In genomic region chr2:121170980-121171742, GRCm38 (mm10) we compare ENCODE assay signal across 7 mouse cellular contexts. TPM values are rescaled to one million over a fixed set of nuclear protein-coding genes. Genes with fewer than 3 reads are reported as not detected.
DNase-seq lines count a peak whose midpoint lies in the region; ATAC-seq lines count a peak whose summit lies in the region.

Zscan29 (minus strand) TSS chr2:121171125.

- H3K4me2 ChIP-seq in midbrain, embryonic 13.5 days (replicated peaks): peak within 1 kb of the TSS; percentile 89

- DNase-seq in adrenal gland, adult 8-10 months: peak; percentile 81
- DNase-seq in embryo, embryonic 9.5 days (ENCODE audit: extremely low spot score): peak; percentile 88
- DNase-seq in kidney, adult 11 months: peak; percentile 84
- peak; percentile 93 for DNase-seq in limb, embryonic 10.5 days (ENCODE audit: low spot score)
- DNase-seq in spleen, adult 12 weeks (ENCODE audit: low spot score): peak; percentile 81

- peak within 1 kb of the TSS; percentile 73 for H3K9ac ChIP-seq in midbrain, embryonic 13.5 days (replicated peaks)

- H3K4me3 ChIP-seq in limb, embryonic 10.5 days: peak within 1 kb of the TSS; percentile 78
- peak within 1 kb of the TSS; percentile 59 for H3K4me3 ChIP-seq in midbrain, embryonic 13.5 days (replicated peaks)

- peak; percentile 81 for ATAC-seq in granulocyte monocyte progenitor cell, adult 5-6 weeks (replicated peaks; ENCODE audit: poor library complexity, severe bottlenecking)
- ATAC-seq in midbrain, embryonic 13.5 days: peak; percentile 96

- no peaks in the 10 kb centered on the region for H3K27me3 ChIP-seq in limb, embryonic 10.5 days (ENCODE audit: low read depth, poor library complexity, severe bottlenecking)
- H3K27me3 ChIP-seq in midbrain, embryonic 13.5 days: no peaks in the 10 kb centered on the region

- H3K4me1 ChIP-seq in limb, embryonic 10.5 days: peaks cover 23% of the 10 kb centered on the region
- H3K4me1 ChIP-seq in midbrain, embryonic 13.5 days (replicated peaks): peaks cover 39% of the 10 kb centered on the region

- WGBS in limb, embryonic 10.5 days: under 1% methylated on average over 66 of the region's 66 CpGs
- WGBS in midbrain, embryonic 13.5 days: under 1% methylated on average over 66 of the region's 66 CpGs

- H3K27ac ChIP-seq in limb, embryonic 10.5 days: peak within 1 kb of the TSS; percentile 91
- peak within 1 kb of the TSS; percentile 83 for H3K27ac ChIP-seq in midbrain, embryonic 13.5 days

- H3K9me3 ChIP-seq in limb, embryonic 10.5 days (replicated peaks): no peaks in the 10 kb centered on the region
- H3K9me3 ChIP-seq in midbrain, embryonic 13.5 days: no peaks in the 10 kb centered on the region

- peaks cover 46% of the 10 kb centered on the region for H3K36me3 ChIP-seq in limb, embryonic 10.5 days
- peaks cover 30% of the 10 kb centered on the region for H3K36me3 ChIP-seq in midbrain, embryonic 13.5 days

RNA-seq across cellular contexts. Expression of gene Zscan29, which starts in this region (rescaled TPM):
- total RNA-seq in adrenal gland, adult 8-10 months (2022): 10 to 100 TPM; 16.8 to 19.6 (median 18.6) TPM
- 14.1 and 21.9 TPM in 2 replicates for total RNA-seq in granulocyte monocyte progenitor cell, adult 5-6 weeks (2014; fragmentation: Nextera tagmentation)
- 23.0 and 23.8 TPM in 2 replicates for total RNA-seq in granulocyte monocyte progenitor cell, adult 5-6 weeks (2017)
- polyA plus RNA-seq in limb, embryonic 10.5 days (2016; fragmentation: Nextera tagmentation; extraction: Ambion mirVana): 9.8 and 10.2 TPM in 2 replicates
- polyA plus RNA-seq in midbrain, embryonic 13.5 days (2015; fragmentation: Nextera tagmentation; extraction: Ambion mirVana): 10.5 and 10.9 TPM in 2 replicates

Comparison
In these comparisons a context has a peak if more than half of its experiments do, and no peak if none do; other contexts are left out.
1. Peak in every context shown above with its lines: DNase-seq, ATAC-seq, H3K4me3 ChIP-seq and H3K27ac ChIP-seq.